Mouse (Mus musculus) small intestine, adult 2 months (tissue): ENCODE data around the gene Tmem132d.

Experiments used
- CTCF ChIP-seq: fragments of 200-500 bp; IDR thresholded peaks from 2 replicates; pipeline ENCODE4 v1.5.1; 2012; ENCODE audit warnings: low read depth, mild to moderate bottlenecking, control low read depth, inconsistent platforms, low read length, moderate library complexity, mixed read lengths; ENCODE audit not compliant: insufficient replicate concordance, insufficient read length; ENCODE audit errors: extremely low read depth
- POLR2A ChIP-seq: fragments of 200-500 bp; IDR thresholded peaks from 2 replicates; pipeline ENCODE4 v1.6.1; 2012; ENCODE audit warnings: low read depth, mild to moderate bottlenecking, control low read depth, inconsistent platforms, low read length, moderate library complexity

GRCm38 (mm10) chr5:128332766-128333165, 100.1 kb downstream of the Tmem132d start:
- TF ChIP-seq CTCF (no peak), POLR2A (no peak)
